Mouse (Mus musculus) cerebellum, postnatal 4 days (tissue): ENCODE measurements at regions not wholly inside any gene's neighbourhood (a gene's known extent, or its start where the extent isn't known, plus 50 kb on each side); places are given as distances from the start of the nearest gene placed in this dataset.
A peak's percentile ranks its signal among the peaks of the same experiment; 100 is the strongest.
"Not testable (repeated sequence)": the region's sequence is repeated elsewhere in the genome, so short reads cannot be mapped to it uniquely, and the experiment has no call there.

Source experiments
- DNase-seq, 2 experiments: peaks; one replicate each; pipeline ENCODE4 v3.0.0; 2022; ENCODE audit warnings: low spot score in 2 of 2, mixed read lengths in 1 of 2

DNA sequence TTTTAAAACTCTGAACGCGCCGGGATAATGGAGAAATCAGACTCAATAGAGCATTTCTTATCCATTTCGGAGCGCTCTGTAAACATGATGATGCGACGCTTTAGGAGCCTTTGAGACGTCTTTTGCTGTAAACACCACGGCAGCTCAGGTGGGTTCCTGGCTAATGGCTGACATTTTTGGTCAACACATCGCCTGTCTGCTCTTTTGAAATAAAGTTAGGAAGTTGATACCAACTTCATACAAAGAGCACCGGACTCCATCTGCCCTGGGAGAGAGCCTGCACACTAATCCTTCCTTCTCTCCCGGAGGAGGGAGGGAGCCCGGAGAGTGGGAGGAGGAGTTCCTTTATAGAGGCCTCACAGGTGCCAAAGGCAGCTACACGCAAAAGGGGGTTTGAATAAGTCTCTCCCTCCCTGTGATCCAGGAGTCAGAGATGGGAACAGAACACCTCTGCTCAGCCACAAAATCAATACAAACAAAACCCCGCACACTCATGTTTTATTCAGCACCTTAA lies 63.8 kb upstream of the Srsf6 start:
- no peak for DNase-seq

DNA sequence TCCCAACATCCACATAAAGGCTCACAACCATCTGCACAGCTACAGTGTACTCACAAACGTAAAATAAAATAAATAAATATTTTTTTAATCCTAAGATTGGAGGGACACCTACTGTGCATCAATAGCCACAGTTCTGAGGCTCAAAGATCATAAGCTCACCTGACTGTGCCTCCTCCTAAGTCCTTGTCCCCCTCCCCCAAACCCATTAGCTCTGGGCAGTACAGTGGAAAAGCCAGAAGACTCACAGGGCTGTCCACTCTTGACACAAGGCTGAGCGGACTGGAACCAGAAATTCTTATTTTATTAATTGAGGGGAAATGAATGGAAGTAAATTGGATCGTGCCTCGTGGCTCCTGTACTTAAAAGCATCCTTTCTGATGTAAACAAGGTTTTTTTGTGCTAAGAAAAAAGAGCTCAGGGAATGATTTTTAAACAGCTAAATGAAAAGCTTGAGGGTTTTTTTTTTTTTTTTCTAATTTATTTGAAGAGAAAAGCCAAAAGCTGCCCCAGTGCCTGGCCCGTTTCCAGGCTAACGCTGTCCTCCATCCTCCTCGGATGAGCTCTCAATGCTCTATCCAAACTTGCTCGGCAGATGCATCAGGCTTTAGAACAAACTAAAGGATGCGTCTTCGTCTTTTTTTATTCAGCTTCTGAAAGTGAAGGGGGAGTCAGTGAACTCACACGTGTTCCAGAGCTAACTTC lies 64.6 kb upstream of the Srsf6 start:
- peak in 1 of 2 experiments; percentile 16 for DNase-seq

DNA sequence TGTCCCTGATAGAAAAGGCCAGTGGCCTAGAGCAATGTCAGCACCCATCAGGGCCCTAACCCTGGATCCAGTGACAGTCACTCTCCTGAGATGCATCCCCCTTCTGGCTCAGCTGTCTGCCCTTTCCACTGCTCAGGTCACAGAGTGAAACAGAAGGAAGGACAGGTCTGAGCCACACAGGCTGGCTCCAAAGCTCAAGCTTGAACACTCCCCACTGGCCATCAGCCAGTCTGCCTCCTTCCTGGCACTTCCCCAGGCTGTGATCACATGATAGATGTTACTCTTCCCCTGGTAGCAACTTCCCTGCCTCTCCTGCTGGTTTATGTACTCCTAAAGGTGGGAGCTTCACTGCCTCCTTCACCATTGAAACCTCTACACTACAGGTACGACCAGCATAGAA lies 66.8 kb upstream of the Srsf6 start:
- peak in 1 of 2 experiments; percentile 50 for DNase-seq

GRCm38 (mm10) chr2:162854606-162855005 lies 76.7 kb upstream of the Srsf6 start:
- no peak for DNase-seq

- peak; percentile 34 to 80 for DNase-seq
These were observed 77.8 kb upstream of the Srsf6 start for GRCm38 (mm10) chr2:162853576-162853975.

- DNase-seq, result not testable (repeated sequence)
These were observed 89.6 kb upstream of the Srsf6 start for GRCm38 (mm10) chr2:162841761-162842160.

DNA sequence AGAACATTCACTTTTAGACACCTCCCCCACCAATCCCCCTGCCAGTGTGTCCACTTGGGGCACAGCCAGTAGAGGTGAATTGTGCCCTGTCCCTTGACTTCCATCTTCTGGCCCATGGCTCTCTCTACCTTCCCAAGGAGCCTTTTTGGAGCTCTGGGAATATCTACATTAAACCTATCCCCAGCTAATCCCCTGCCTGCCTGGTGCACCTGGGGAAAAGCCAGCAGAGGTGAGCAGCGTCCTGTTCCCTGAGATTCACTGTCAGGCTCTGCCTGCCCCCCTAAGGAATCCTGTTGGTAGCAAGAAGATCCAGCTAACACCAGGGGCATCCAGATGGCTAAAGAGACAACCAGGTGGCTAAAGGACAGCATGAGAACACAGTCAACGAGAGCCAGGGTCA lies 93.6 kb upstream of the Srsf6 start:
- DNase-seq, result no peak

GRCm38 (mm10) chr2:162833741-162834140 lies 97.6 kb upstream of the Srsf6 start:
- no peak for DNase-seq

DNA sequence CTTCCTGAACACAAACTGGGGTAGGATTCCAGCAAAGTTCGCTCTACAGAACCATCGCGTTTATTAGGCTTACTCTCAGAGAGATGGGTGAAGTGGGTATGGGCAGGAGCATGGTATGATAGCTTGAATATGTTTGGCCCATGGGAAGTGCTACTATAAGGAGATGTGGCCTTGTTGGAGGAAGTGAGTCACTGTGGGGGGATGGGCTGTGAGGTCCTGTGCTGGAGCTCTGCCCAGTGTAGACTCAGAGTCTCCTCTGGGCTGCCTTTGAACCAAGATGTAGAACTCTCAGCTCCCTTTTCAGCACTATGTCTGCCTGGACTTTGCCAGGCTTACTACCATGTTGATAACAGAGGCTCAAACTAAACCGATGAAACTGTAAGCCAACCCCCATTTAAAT lies 112.5 kb upstream of the Srsf6 start:
- no peak for DNase-seq

GRCm38 (mm10) chr2:162814205-162814604 lies 117.1 kb upstream of the Srsf6 start:
- peak in 1 of 2 experiments; percentile 51 for DNase-seq

GRCm38 (mm10) chr2:162807747-162808146 lies 123.6 kb upstream of the Srsf6 start:
- no peak for DNase-seq

DNA sequence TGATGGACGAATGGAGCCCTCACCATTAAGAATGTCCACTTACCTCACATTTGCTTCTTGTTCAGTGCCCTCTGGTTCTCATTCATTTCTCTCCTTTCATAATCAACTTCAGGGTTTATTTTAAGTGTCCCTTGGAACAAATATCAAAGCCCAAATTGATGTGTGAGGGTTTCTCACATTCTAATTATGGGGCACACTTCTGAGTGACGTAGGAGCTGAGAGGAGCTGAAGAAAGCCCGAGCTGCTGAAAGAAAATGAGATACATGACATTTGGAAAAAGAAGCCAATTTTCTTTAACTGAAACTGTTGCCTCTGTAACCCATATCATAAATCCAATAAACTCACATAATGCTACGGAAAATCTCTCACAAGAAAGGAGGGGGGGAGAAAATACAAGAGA lies 134.8 kb upstream of the Srsf6 start:
- DNase-seq, result no peak

DNA sequence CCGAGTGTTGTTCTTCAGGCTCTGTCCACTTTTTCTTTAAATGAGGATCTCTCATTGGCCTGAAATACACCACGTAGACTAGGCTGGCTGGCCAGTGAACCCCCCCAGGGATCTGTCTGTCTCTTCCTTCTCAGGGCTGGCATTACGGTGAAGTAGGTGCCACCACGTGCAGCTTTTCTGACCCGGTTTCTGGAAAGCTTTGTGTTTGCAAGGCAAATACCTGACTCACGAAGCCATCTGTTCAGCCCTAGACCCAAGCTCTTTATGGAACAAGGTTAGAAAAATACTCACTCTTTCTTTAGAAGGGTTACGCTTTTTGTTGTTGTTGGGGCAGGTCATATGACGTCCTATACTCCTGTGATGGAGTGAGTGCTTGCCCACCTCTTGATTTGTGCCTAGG lies 133.3 kb upstream of the Ptprt start:
- DNase-seq, result no peak

DNA sequence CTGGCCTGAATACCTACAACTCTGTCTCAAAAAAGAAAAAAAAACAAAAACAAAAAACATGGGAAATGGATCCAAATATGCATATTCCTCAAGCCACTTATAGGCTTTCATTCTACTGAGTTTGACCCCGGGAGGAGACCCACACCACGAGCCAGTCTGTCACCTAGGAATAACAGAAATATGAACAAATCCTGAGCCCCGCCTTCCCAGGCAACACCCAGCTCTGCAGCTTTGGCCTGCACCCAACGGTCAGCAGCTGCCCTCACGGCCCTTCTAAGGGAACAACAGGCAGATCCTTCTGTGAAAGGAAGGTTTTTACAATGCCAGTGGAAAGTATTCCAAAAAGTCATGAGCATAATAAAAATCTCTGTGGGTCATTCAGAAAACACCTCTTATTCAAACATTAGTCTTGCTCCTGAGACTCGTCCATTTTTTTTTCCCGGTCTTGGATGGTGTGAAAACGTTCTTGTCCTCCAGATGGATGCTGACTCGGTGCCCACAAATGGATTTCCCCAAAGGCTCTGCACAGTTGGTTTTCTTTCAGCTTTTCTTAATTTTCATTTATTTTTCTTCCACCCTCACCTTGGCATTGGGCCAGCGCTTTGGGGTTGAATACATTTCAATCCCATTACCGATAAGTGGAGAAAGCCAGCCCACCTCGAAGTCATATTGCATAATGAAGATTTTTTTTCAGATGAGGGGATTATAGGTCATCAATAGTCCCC lies 130.6 kb upstream of the Ptprt start:
- peak in 1 of 2 experiments; percentile 73 for DNase-seq

- no peak for DNase-seq
These were observed 123.3 kb upstream of the Ptprt start for GRCm38 (mm10) chr2:162784176-162784813.

- DNase-seq, result no peak
These were observed 120.7 kb upstream of the Ptprt start for GRCm38 (mm10) chr2:162781599-162781998.

DNA sequence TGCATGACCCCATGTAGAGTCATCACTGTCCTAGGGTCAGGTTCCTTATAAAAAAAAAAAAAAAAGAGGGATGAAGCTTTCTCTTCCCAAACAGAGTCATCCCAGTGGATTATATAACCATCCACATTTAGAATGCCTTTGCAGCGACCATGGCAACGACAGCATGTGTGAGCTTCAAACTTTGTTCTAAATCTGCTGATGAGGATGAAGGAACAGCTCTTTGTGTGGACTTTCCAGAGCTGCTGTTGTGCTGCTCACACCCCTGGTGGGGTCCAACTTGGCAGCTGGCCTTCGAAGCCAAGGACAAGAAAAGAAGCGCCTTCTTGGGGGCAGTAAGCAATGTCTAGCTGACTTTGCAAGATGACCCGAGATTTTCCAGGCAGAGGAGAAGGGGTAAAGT lies 115.6 kb upstream of the Ptprt start:
- DNase-seq, result no peak

DNA sequence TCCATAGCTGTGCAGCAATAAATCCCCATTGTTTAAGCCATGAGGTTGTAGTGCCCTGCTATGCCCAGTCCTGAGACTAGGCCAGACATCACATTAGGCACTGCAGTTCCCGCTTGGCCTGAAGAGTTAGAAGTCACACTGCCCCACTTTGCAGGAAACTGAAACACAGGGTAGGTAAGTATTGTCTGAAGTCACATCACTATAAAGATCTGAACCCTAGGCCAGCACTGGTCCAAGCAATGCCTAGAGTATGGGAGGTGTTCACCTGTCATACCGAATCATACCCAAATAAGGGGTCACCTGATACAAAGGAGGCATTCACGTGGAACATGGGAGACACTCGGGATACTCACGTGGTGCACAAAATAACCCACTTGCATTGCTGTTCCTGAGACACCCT lies 111.6 kb upstream of the Ptprt start:
- DNase-seq, result no peak

DNA sequence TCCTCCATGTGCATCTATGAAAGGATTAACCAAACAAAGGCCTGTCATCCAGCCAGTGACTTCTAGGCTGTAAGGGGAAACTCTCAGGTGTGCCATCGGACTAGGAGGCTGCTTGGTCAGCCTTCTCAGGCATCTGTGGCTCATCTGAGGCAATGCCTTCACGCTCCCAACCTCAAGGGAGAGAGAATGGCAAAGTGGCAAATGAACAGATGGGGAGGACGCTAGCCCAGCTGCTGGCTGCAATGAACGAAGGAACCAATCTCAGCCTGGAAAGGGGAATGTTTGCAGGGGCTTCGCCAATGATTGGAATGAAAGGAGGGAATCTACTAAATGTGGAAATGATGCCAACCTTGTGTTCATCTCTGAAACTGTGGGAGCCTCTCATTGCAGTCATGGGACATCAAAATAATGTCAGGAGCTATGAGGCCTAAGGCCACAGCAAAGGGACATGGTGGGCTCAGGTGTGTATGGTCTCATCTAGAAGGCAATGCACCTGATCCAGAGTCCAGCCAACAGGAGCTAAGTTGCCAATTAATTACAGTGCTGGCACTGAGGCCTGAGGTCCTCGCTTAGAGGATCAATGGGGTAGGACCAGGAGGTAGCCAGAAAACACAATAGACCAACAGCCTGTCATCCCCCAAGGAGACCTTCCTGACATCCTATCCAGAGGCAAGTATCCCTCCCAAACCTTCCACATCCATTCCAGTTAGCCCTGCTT lies 108.9 kb upstream of the Ptprt start:
- DNase-seq, result peak in 1 of 2 experiments; percentile 21

- DNase-seq, result no peak
These were observed 103.1 kb upstream of the Ptprt start for GRCm38 (mm10) chr2:162764059-162764458.

DNA sequence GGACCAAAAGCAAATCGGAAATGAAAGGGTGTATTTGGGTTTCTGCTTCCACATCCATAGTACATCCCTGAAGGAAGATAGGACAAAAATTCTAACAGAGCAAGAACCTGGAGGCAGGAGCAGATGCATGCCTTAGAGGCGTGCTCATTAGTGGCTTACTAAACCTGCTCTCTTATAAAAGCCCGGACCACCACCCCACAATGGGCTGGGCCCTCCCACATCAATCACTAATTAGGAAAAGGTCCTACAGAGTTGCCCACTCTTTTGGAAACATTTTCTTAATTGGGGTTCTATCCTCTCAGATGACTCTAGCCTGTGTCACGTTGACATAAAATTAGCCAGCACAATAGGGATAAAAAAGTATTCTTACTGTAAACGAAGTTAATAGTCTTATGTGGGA lies 79.6 kb upstream of the Ptprt start:
- no peak for DNase-seq

DNA sequence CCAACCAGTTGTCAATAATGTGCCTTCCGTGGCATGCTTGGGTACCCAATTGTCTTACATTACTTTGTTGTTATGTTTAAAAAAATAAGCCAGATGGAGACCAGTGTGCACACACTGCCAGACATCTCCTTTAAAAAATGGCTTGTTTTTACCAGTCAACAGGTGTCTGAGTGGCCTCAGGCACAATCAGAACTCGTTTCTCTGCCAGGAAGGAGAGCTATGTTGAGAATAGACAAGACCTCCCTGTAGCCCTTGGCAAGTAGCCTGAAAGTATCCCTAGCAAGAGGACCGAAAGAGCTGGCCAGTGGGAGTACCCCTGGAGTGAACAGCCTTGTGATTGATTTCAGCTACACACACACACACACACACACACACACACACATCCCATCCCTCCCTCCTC lies 74.8 kb upstream of the Ptprt start:
- peak in 1 of 2 experiments; percentile 6 for DNase-seq
